Mouse (Mus musculus): ENCODE data around the gene Prrc2b. TPM values are rescaled to one million over a fixed set of nuclear protein-coding genes. Genes with fewer than 3 reads are reported as not detected.

The Prrc2b gene
- polyA plus RNA-seq, 1 experiment from 2014 or later, result 48.2 TPM

DNA sequence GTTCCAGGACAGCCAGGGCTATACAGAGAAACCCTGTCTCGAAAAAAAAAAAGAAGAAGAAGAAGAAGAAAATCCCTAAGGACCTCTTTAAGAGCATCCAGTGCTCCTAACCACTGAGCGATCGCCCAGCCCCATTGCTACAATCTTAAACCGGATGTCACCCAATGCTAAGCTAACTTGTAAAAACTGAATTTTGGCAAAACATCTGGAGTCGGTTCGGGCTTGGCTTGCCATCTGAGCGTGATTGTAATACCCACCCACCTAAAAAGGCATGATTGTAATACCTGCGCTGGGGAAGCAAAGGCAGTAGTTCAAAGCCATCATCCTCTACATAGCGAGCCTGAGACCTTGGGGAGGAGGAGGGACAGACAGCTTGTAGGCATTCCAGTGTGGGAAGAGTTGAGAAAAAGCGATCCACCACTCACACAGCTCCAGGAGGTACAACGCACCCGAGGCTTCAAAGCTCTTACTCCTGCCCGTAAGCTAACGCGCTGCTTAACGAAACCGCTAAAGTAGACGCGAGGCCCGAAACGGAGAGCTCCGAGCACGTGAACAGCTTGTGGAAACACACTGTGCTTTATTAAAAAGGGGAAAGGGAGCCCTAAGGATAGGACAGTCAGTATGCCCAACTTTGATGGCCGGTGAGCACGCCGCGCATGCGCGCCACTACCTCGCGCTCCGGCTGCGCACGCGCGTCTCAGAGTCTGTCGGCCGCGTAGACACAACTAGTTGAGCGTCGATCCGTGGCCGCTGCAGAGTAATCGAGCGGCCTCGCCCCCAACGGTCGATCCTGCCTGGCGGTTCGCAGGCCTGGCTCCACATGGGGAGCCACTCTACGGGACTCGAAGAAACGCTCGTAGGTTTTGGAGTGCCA lies 85.2 kb downstream of the Prrc2b start, which contains the start of gene Pomt1:
Gene Pomt1 (plus strand): TSS at position 705 of the 874 bp plus-strand sequence.
- Histone ChIP-seq H3K27ac (peak within 1 kb of the TSS; percentile 91), H3K4me1 (peaks cover 26% of the 10 kb centered on the region), H3K9me3 (no peaks in the 10 kb centered on the region), H3K36me3 (replicated peaks) (peaks cover 61% of the 10 kb centered on the region), H3K4me3 (peak within 1 kb of the TSS; percentile 79), H3K27me3 (ENCODE audit: poor library complexity, severe bottlenecking) (no peaks in the 10 kb centered on the region)
- WGBS, result under 1% methylated on average over 54 of the region's 54 CpGs
- peak; percentile 92 for DNase-seq (ENCODE audit: extremely low spot score, low spot score)

GRCm38 (mm10) chr2:32236760-32237487 lies 86.0 kb downstream of the Prrc2b start:
- under 1% methylated on average over 20 of the region's 20 CpGs for WGBS

GRCm38 (mm10) chr2:32237571-32237970 lies 86.7 kb downstream of the Prrc2b start:
- Histone ChIP-seq H3K4me1 (peaks cover 26% of the 10 kb centered on the region), H3K36me3 (replicated peaks) (peaks cover 60% of the 10 kb centered on the region), H3K4me3 (peak overlapping the region; percentile 79), H3K9me3 (no peaks in the 10 kb centered on the region), H3K27ac (peak overlapping the region; percentile 91), H3K27me3 (ENCODE audit: poor library complexity, severe bottlenecking) (no peaks in the 10 kb centered on the region)
- 46% methylated on average over 4 of the region's 4 CpGs for WGBS
- no peak for DNase-seq (ENCODE audit: extremely low spot score, low spot score)

More at GRCm38 (mm10) chr2:32236760-32237487, 86.0 kb downstream of the Prrc2b start:
- peaks cover 26% of the 10 kb centered on the region for H3K4me1 ChIP-seq
- peak; percentile 56 for DNase-seq (ENCODE audit: extremely low spot score, low spot score)
- no peaks in the 10 kb centered on the region for H3K27me3 ChIP-seq (ENCODE audit: poor library complexity, severe bottlenecking)
- H3K36me3 ChIP-seq (replicated peaks), result peaks cover 61% of the 10 kb centered on the region
- H3K9me3 ChIP-seq, result no peaks in the 10 kb centered on the region
- peak overlapping the region; percentile 79 for H3K4me3 ChIP-seq
- H3K27ac ChIP-seq, result peak overlapping the region; percentile 91

DNA sequence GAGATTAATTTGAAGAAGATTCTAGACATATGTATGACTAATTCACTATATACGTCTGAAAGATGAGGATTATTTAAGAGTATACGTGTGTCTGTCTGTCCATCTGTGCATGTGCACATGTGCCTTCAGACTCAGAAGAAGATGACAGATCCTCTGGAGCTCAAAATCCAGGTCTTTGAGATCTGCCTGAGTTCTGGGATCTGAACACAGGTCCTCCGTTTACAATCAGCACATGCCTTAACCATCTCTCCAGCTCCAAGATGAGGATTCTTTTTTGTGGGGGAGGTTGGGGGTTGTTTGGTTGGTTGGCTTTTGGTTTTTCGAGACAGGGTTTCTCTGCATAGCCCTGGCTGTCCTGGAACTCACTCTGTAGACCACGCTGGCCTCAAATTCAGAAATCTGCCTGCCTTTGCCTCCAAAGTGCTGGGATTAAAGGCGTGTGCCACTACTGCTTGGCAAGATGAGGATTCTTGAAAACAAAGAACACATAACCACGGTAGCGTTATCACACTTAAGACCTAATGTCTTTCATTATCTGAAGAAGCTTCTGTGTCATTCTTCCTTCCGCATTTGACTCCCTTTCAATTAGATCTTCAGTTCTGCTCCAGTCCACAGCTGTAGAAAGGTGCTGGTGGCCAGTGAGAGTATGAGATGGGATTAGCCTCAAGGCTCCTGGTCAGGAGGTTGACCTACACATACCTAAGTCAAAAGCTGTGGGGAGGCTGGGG lies 88.0 kb downstream of the Prrc2b start:
- no peaks in the 10 kb centered on the region for H3K9me3 ChIP-seq
- peaks cover 26% of the 10 kb centered on the region for H3K4me1 ChIP-seq
- no peak overlapping the region for H3K4me3 ChIP-seq
- no peak overlapping the region for H3K27ac ChIP-seq
- H3K27me3 ChIP-seq (ENCODE audit: poor library complexity, severe bottlenecking), result no peaks in the 10 kb centered on the region
- DNase-seq (ENCODE audit: extremely low spot score, low spot score), result no peak
- WGBS, result 94% methylated on average over 9 of the region's 9 CpGs
- peaks cover 60% of the 10 kb centered on the region for H3K36me3 ChIP-seq (replicated peaks)

- Histone ChIP-seq H3K36me3 (replicated peaks) (peaks cover 66% of the 10 kb centered on the region), H3K4me1 (peaks cover 13% of the 10 kb centered on the region), H3K4me3 (no peak overlapping the region), H3K9me3 (no peaks in the 10 kb centered on the region), H3K27me3 (ENCODE audit: poor library complexity, severe bottlenecking) (no peaks in the 10 kb centered on the region), H3K27ac (no peak overlapping the region)
- 88% methylated on average over 5 of the region's 5 CpGs for WGBS
- no peak for DNase-seq (ENCODE audit: extremely low spot score, low spot score)
Observed at GRCm38 (mm10) chr2:32240591-32240990, 89.7 kb downstream of the Prrc2b start.

DNA sequence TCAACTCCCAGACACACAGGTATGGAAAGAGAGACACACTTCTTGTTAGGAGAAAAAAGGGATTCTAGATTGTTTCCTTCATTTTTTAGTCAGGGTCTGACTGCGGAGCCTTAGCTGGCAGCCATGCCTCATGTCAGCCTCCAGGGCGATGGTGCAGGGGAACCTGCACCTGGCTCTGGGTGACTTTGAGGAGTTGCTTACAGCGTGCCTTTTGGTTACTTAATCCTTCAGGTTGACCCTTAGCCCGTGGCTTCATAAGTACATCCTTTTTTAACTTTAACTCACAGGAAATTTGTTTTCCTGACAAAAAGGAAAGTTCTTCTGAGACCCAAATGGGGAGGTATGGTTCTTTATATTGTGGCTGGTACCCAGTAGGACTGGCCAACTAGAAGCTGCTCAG lies 92.1 kb downstream of the Prrc2b start:
- Histone ChIP-seq H3K27ac (no peak overlapping the region), H3K9me3 (no peaks in the 10 kb centered on the region), H3K4me1 (no peaks in the 10 kb centered on the region), H3K4me3 (no peak overlapping the region), H3K27me3 (ENCODE audit: poor library complexity, severe bottlenecking) (no peaks in the 10 kb centered on the region), H3K36me3 (replicated peaks) (peaks cover 90% of the 10 kb centered on the region)
- no peak for DNase-seq (ENCODE audit: extremely low spot score, low spot score)
- 86% methylated on average over 4 of the region's 4 CpGs for WGBS

DNA sequence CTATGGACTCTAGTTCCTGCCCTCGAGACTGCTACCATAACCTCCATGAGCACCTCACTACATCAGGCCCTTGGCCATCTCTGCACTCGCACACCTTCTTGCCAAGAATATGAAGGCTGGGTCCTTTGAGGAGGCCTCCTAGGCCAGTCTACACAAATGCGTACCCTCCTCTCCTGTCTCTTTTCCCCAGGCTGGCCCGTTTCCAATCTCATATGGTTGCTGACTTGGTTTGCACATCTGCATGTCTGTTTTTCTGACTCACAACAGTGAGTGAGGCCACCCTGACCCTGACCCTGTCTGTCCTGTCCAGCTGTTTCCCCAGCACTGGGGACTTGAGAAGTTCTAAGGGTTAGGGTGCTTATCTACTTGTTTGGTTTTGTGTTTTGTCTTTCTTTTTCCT lies 95.9 kb downstream of the Prrc2b start:
- WGBS, result 83% methylated on average over 4 of the region's 4 CpGs
- Histone ChIP-seq H3K27ac (no peak overlapping the region), H3K9me3 (no peaks in the 10 kb centered on the region), H3K36me3 (replicated peaks) (peaks cover 99% of the 10 kb centered on the region), H3K27me3 (ENCODE audit: poor library complexity, severe bottlenecking) (no peaks in the 10 kb centered on the region), H3K4me3 (no peak overlapping the region), H3K4me1 (no peaks in the 10 kb centered on the region)
- no peak for DNase-seq (ENCODE audit: extremely low spot score, low spot score)

- Histone ChIP-seq H3K4me1 (no peaks in the 10 kb centered on the region), H3K27ac (no peak overlapping the region), H3K9me3 (no peaks in the 10 kb centered on the region), H3K36me3 (replicated peaks) (peaks cover 100% of the 10 kb centered on the region), H3K27me3 (ENCODE audit: poor library complexity, severe bottlenecking) (no peaks in the 10 kb centered on the region), H3K4me3 (no peak overlapping the region)
- WGBS, result 84% methylated on average over 10 of the region's 10 CpGs
- no peak for DNase-seq (ENCODE audit: extremely low spot score, low spot score)
Observed at GRCm38 (mm10) chr2:32248377-32249361, 97.8 kb downstream of the Prrc2b start.

DNA sequence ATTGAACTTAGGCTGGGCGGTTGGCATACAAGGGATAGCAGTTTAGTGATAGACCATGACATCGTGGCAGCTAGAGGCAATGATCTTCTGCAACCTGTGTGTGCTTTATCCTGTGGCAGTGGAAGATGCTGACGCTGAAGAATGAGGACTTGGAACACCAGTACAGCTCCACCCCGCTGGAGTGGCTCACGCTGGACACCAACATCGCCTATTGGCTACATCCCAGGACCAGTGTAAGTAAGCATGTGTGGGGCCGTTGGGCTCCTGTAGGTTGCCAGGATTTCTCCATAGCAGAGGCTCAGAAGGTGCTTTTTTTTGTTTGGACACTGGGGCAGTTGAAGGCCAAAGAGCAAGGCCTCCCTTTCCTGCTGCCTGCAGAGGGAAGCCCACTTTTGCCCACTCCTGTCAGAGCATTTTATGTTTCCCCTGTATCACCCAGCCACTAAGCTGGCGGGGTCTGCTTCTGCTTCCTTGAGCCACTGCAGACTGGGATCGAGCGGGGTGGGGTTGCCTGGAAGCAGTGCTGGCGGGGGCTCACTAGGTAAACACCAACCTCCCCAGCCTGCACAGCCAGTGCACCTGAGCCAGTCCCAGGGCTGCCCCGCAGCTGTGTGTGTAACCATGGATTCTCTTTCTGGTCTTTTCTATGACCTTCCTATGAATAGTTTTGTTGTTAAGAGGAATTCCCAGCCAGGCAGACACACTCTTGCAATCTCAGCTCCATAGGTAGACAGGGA lies 101.1 kb downstream of the Prrc2b start:
- 93% methylated on average over 12 of the region's 12 CpGs for WGBS
- Histone ChIP-seq H3K4me1 (no peaks in the 10 kb centered on the region), H3K9me3 (no peaks in the 10 kb centered on the region), H3K27me3 (ENCODE audit: poor library complexity, severe bottlenecking) (no peaks in the 10 kb centered on the region), H3K4me3 (no peak overlapping the region), H3K36me3 (replicated peaks) (peaks cover 97% of the 10 kb centered on the region), H3K27ac (no peak overlapping the region)
- no peak for DNase-seq (ENCODE audit: extremely low spot score, low spot score)

DNA sequence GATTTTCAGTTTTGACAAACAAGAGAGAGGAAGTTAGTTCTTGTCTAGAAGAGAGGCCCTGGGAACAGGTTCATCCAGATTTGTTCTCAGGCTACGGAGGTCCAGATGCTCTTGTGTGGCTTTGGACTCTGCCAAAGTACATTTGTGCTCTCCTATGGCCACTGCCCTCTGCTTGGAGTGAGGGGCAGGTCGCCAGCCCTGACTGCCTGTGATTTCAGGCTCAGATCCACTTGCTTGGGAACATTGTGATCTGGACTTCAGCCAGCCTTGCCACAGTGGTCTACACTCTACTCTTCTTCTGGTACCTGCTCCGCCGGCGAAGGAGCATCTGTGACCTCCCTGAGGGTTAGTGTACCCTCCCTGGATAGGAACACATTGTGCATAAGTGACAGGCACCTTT lies 101.8 kb downstream of the Prrc2b start:
- 95% methylated on average over 5 of the region's 5 CpGs for WGBS
- H3K27ac ChIP-seq, result no peak overlapping the region
- H3K4me1 ChIP-seq, result no peaks in the 10 kb centered on the region
- no peak overlapping the region for H3K4me3 ChIP-seq
- no peak for DNase-seq (ENCODE audit: extremely low spot score, low spot score)
- H3K27me3 ChIP-seq (ENCODE audit: poor library complexity, severe bottlenecking), result no peaks in the 10 kb centered on the region
- H3K9me3 ChIP-seq, result no peaks in the 10 kb centered on the region
- peaks cover 97% of the 10 kb centered on the region for H3K36me3 ChIP-seq (replicated peaks)

- no peaks in the 10 kb centered on the region for H3K9me3 ChIP-seq
- no peak overlapping the region for H3K27ac ChIP-seq
- no peaks in the 10 kb centered on the region for H3K27me3 ChIP-seq (ENCODE audit: poor library complexity, severe bottlenecking)
- DNase-seq (ENCODE audit: extremely low spot score, low spot score), result no peak
- peaks cover 97% of the 10 kb centered on the region for H3K36me3 ChIP-seq (replicated peaks)
- WGBS, result 95% methylated on average over 1 of the region's 1 CpGs
- H3K4me1 ChIP-seq, result peaks cover under 1% of the 10 kb centered on the region
- no peak overlapping the region for H3K4me3 ChIP-seq
Observed at GRCm38 (mm10) chr2:32253352-32253751, 102.5 kb downstream of the Prrc2b start.

All from forebrain, embryonic 10.5 days (tissue).